Mouse (Mus musculus): ENCODE data around the gene Spryd4.

GRCm38 (mm10) chr10:128225064-128225463 lies 13.5 kb upstream of the Spryd4 start:
- TF ChIP-seq CTCF (IDR thresholded peaks at IDR 0.05) (no peak), POLR2A (IDR thresholded peaks at IDR 0.05; ENCODE audit: insufficient read depth, low read depth, low read length) (no peak), EP300 (IDR thresholded peaks at IDR 0.05; ENCODE audit: insufficient read depth, low read depth, low read length) (no peak)
